Mouse (Mus musculus) left cerebral cortex, adult 8-10 months (tissue): ENCODE data around the gene S100a10. TPM values are rescaled to one million over a fixed set of nuclear protein-coding genes. Genes with fewer than 3 reads are reported as not detected.
"Not testable (repeated sequence)": the region's sequence is repeated elsewhere in the genome, so short reads cannot be mapped to it uniquely, and the experiment has no call there.

Experiments
- DNase-seq, 2 experiments: peaks; one replicate each; pipeline ENCODE4 v3.0.0; 2022; ENCODE audit warnings: low spot score in 2 of 2
- total RNA-seq, 4 experiments: library from RNA; stranded (reverse); gene quantifications; 2 replicates each; pipeline ENCODE4 v1.2.4; 2022

The S100a10 gene
- 10 to 100 TPM; 33.0 to 45.7 (median 33.9) TPM for total RNA-seq

DNA sequence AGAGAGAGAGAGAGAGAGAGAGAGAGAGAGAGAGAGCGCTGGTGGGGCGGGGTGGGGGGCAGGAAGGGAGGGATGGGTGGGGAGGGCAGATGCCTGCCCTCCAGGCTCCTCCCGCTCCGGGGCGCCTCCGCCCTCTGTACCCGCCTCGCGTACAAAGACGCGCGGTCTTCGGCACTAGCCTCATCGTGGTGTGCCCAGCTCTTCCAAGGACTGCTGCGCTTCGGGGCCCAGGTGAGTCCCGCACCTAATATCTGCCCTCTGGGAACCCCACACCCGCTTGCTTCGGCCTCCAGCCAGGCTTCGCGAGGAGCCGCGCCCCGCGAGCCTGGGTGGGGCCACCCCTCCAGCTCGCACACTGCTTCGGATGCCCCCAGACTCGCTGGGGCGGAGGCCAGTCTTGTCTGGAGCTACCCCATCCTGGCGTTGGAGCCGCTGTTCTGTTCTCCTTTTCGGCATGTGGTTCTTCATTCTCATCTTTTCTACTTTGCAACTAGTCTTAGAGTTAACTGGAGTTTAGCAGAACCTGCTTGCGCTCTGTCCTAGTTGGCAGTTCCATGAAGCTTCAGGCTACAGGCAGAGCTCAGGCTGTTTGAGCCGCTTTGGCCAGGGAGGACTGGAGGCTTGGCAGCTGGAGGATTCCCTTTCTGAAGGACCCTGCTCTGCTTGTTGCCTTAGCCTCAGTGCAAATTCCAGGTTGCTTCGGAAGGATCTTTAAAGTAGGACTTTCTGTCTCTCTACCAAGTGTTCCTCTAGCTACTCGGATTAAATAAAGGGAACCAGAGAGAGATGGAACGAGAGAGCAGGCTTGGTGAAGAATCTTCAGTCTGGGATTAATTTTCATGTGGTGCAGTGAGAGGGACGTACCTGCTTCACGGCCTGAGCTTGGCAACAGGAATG is at the start of gene S100a10:
Gene S100a10 (plus strand): TSS at position 100 of the 897 bp plus-strand sequence.
- peak in 1 of 2 experiments; percentile 13 for DNase-seq

DNA sequence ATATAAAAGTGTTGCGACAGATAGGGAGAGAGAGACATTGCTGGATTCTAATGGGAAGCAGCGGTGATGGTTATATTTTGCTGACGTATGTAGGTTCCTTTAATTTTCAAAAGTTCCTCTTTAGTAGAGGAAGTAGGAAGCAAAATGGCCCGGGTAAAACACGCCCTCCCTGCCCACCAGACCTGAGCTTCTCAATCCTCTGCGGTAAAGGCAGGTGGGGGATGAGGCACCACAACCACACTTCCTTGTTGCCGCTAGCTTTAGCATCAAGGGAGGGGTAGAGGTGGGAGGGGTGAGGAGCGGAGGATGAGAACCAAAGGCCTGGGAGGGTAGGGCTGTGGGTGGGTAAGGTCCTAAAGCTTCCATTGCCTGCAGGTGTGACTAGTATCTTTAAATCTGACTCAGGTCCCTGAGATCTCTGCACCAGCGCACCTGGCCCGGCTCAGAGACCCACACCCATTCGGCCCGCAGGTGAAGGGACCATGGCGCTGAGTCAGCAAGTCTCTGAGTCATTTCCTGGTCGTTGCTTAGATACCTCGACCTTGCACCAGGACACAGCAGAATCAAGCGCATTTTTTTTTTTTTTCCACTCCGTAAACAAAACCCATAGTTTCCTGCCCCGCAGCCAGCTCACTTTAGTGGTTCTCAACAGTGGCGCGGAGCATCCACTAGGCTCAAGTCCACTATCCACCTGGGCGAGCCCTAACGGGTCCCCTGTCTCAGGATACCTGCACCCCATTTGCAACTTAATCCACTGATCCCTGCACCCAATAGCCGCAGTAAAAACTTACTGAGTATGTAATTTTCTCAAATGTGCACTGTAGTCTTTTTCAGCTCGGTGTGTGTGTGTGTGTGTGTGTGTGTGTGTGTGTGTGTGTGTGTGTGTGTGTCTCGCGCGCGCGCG is 48.7 kb upstream of the S100a10 start:
- DNase-seq = no peak

- no peak for DNase-seq
Measured at GRCm38 (mm10) chr3:93506881-93507325, 48.0 kb upstream of the S100a10 start.

GRCm38 (mm10) chr3:93509301-93509700 is 45.6 kb upstream of the S100a10 start:
- no peak for DNase-seq

- no peak for DNase-seq
Measured at GRCm38 (mm10) chr3:93511036-93511435, 43.8 kb upstream of the S100a10 start.

- no peak for DNase-seq
Measured at GRCm38 (mm10) chr3:93511801-93512200, 43.1 kb upstream of the S100a10 start.

DNA sequence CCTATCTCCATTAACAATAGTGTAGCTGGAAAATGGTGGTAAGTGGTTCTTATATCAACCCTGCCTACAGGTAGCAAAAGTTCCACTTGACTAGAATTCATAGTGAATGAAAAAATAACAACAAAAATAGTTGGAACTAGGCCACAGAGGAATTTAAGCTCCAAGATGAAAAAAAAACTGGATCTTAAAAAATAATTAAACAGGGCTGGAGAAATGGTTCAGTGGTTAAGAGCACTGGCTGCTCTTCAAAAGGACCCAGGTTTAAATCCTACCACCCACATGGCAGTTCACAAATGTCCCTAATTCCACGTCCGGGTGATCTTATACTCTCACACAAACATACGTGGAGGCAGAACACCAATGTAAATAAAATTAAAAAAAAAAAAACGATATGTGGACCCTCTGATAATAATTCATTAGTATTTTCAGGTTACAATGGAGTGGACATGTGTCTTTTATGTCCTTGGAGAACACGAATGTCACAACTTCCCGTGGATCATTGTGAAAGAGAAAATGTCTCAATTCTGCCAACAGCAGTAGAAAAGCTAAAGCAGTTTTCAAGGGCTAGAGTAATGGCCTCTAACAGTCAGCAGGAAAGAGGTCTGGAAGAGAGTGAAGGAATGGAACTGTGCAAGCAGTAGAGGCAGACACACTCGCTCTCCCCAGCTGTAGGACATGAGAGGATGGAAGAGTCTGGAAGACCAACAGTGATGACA is 42.3 kb upstream of the S100a10 start:
- DNase-seq = no peak

DNA sequence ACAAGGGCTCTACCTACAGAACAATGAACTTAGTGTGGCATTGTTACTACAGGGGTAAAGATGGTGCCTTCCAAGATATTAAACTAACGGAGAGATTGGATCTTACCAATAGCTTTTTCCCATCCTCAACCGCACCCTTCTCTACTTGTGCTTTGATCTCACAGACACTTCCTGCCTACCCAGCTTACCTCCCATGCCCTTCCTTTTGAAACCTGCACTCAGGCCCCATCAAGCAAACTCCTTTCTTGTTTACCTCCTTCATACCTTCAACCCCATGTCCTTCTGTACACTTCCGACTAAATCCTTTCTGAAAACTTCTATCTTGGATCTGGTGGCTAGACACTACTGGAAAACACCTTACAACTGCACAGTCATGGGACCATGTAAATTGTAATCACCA is 40.3 kb upstream of the S100a10 start:
- DNase-seq = no peak

- DNase-seq = no peak
Measured at GRCm38 (mm10) chr3:93517343-93517742, 37.5 kb upstream of the S100a10 start.

DNA sequence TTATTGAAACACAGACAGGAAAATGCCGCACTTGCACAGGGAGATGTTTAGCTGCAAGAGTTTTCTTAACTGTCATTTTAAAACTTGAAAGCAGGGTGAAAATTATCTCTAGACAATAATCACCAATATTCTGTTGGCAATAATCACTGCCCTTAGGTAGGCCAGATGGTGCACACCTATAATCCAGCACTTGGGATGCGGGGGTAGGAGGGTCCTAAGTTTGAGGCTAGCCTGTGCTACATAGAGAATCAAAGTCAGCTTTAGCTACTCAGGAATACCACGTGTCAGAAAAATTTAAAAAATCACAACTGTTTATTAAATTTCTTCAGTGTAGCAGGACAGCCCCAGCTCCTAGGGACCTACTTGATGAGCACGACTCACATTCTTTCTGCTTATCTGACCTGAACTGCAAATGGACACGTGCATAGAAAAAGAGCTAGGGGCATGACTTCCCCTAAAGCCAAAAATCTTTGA is 35.0 kb upstream of the S100a10 start:
- DNase-seq = no peak

- DNase-seq = no peak
Measured at GRCm38 (mm10) chr3:93520330-93521193, 34.3 kb upstream of the S100a10 start, which contains the start of gene S100a11. Gene S100a11 (plus strand): TSS chr3:93520488.

DNA sequence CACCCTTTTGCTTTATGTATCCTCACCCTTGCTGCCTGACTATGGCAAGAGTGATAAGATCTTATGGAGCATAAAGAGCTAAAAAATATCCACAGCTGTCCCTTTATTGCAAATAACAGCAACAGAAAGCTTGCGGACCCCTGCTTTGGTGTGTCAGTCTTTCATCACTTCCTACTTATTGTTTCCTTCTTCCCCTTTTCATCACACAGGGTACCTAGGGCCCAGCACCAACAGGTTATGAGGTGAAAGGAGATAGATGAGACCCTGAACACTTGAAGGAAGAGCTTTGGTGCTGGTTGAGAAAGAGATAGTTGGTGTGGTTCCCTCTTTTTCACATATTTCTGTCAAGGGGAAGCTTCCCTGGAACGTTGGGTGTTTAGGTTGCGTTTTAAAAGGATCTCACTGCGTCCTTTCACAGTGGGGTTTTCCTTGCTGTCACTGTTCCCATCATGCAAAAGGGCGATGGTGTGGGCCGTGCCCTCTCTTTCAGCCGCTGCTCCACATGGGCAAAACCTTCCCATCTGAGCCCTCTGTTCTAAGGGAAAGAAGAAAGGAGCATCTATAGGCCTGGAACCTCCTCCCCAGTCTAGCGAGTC is 33.3 kb upstream of the S100a10 start:
- DNase-seq = no peak

DNA sequence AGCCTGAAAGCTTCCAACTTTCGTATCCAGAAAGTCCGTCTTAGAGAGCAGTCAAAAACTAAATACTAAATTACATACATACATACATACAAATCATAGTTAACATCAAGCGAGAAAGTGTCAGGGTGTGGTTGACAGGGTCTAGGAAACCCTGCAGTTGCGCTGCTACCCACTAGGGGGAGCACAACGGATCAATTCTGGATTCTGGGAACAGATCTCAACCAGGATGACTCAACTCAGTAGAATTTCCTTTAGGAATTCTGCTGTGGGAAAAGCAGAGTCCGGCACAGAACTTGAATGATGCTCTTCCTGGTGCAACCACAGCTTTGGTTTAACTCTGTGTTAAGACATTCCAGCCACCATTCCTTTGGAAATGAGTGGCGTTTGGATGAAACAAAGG is 32.3 kb upstream of the S100a10 start:
- peak; percentile 35 to 37 for DNase-seq

DNA sequence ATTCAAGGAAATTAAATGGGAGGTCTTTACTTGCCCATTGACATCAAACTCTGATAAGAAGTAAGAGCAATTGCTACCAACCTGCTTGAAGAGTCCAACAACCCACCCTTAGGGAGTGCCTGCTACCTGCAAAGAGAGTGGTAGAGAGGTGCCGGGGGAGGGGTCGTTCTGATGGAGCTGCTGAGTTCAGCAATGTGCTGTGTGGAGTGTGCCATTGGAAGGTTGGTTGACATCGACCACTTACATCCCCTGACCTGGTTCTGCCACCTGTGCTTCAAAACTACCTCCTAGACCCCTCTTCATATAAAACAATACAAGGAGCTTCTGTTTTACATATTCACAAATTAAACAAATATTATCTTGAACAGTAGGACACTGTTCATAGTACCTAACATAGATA is 27.6 kb upstream of the S100a10 start:
- DNase-seq = no peak

DNA sequence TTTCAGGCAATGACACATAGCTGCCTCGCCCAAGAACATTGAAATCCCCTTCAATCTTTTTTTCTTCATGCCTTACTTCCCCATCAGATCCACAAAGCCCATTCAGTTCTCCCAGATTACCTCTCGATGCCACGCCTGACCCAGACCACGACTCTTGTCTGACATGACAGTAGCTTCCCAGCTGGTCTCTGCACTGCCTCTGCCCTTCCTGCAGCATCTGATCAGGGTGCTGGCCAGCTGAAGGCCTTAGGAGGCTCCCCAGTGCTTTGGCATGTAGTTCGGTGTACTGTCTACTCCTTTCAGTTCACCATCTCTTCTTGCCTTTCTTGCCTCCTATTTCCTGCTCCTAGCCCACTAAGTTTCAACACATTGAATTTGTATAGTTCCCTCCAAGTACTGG is 26.1 kb upstream of the S100a10 start:
- DNase-seq = no peak

DNA sequence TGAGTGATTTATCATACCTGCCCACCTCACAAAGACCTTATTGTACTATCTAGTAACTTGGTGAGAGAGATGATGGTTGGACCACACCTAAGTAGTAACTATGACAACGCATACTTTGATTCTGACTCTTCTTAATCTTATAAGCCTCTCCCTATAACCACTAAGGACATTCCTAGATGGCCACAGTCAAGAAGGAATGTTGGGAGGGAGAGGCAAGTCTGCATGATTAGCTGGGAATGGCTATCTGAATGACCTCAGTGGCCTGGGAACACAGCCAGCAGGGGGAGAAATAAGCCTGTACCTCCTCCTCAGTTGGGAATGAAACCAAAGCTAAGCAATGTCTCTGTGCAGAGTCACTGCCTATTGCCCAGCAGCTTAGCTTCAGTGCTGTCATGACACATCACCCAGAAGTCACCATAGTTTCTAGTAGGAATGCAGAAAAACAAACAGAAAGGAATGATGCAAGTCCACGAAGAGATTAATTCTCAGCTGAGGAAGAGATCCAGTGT is 17.8 kb upstream of the S100a10 start:
- no peak for DNase-seq

GRCm38 (mm10) chr3:93538486-93538885 is 16.4 kb upstream of the S100a10 start:
- DNase-seq = no peak

DNA sequence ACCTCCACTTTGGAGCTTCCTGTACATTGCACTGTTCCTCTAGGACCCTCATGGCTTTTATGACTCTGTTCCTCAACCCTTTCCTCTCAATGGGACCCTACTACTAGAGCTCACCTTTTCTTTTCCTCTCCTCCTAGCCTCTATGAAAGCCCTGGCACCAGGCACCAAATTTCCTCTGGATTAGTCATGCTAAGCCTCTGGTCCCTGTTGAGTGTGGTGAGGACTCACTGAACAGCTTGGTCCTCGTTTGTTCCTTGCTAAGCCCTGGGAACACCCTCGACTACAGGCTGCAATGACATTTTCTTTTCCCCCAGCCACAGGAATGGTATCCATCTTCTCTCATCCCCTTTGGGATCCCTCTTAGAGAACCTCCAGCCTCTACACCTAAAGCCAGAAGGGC is 13.4 kb upstream of the S100a10 start:
- no peak for DNase-seq

DNA sequence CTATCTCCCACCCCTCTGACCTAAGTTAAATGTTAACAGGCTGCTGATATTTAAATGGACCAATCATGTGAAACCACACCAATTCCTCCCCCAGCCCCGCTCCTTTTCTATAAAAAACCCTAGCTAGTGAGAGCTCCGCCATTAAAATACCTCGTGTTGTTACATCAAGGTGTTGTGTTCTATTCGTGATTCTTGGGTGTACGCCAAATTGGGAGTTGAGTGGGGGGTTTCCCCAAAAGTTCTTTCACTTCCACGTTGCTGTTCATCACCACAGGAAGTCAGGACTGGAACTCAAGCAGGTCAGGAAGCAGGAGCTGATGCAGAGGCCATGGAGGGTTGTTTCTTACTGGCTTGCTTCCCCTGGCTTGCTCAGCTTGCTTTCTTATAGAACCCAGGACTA is 10.7 kb upstream of the S100a10 start:
- not testable (repeated sequence) for DNase-seq
